Mouse (Mus musculus): Measurements from ENCODE around the gene Slc22a21.

GRCm38 (mm10) chr11:53979788-53980621 is at the start of gene Slc22a21:
- TF ChIP-seq CTCF (IDR thresholded peaks at IDR 0.05; ENCODE audit: borderline replicate concordance, insufficient read depth, low read length) (no peak), POLR2A (IDR thresholded peaks at IDR 0.05; ENCODE audit: low read depth, low read length) (peak; percentile 92)
